Mouse (Mus musculus) liver, embryonic 16.5 days (tissue): ENCODE measurements around the gene Eif3j1. TPM values are rescaled to one million over a fixed set of nuclear protein-coding genes. Genes with fewer than 3 reads are reported as not detected.

Experiments
- ATAC-seq: fragments of 200-750 bp; cut with Nextera tagmentation; 2 replicates; pipeline ENCODE4 v1.8.0; 2017; ENCODE audit warnings: low read depth, mild to moderate bottlenecking, moderate number of reproducible peaks, moderate library complexity
- H3K27ac ChIP-seq: fragments of 300-500 bp; sonication (generic); 2 replicates; pipeline ENCODE4 v1.5.1; 2014; ENCODE audit warnings: mild to moderate bottlenecking, low read length
- H3K27me3 ChIP-seq: fragments of 300-500 bp; sonication (generic); 2 replicates; pipeline ENCODE4 v1.6.1; 2014; ENCODE audit warnings: low read depth, low read length, mixed read lengths; ENCODE audit not compliant: control insufficient read depth, insufficient read depth
- H3K36me3 ChIP-seq: fragments of 300-500 bp; sonication (generic); 2 replicates; pipeline ENCODE4 v1.6.1; 2014; ENCODE audit warnings: mild to moderate bottlenecking; ENCODE audit not compliant: control insufficient read depth, insufficient read depth
- H3K4me1 ChIP-seq: fragments of 300-500 bp; sonication (generic); 2 replicates; pipeline ENCODE4 v1.6.1; 2014; ENCODE audit warnings: low read depth, low read length, mixed read lengths; ENCODE audit not compliant: control insufficient read depth
- H3K4me2 ChIP-seq: fragments of 300-500 bp; sonication (generic); 2 replicates; pipeline ENCODE4 v1.6.1; 2014; ENCODE audit warnings: low read depth, low read length, mixed read lengths
- H3K4me3 ChIP-seq: fragments of 300-500 bp; sonication (generic); 2 replicates; pipeline ENCODE4 v1.5.1; 2014; ENCODE audit warnings: low read depth, mild to moderate bottlenecking, low read length
- H3K9ac ChIP-seq: fragments of 300-500 bp; sonication (generic); 2 replicates; pipeline ENCODE4 v1.6.1; 2014; ENCODE audit warnings: low read depth, low read length
- H3K9me3 ChIP-seq: fragments of 300-500 bp; sonication (generic); replicated peaks from 2 replicates; pipeline ENCODE4 v1.6.1; 2016; ENCODE audit warnings: low read length; ENCODE audit not compliant: control insufficient read depth
- WGBS: fragments of 180-500 bp; shearing (Covaris S2); extraction: QIAGEN DNeasy Blood & Tissue Kit; methylation state at CpG from one replicate; pipeline ENCODE4 v1.1.7; 2014; ENCODE audit not compliant: insufficient replicate concordance; 5-methylcytosine and 5-hydroxymethylcytosine counted together
- polyA plus RNA-seq: library from polyadenylated mRNA; unstranded; fragments of >200 nt; fragmentation: Nextera tagmentation; extraction: Ambion mirVana; gene quantifications from 2 replicates; pipeline ENCODE4 v1.2.1, GENCODE M21; 2015

Eif3j1 gene
- polyA plus RNA-seq, 1 experiment from 2014 or later, result 7.8 TPM

DNA sequence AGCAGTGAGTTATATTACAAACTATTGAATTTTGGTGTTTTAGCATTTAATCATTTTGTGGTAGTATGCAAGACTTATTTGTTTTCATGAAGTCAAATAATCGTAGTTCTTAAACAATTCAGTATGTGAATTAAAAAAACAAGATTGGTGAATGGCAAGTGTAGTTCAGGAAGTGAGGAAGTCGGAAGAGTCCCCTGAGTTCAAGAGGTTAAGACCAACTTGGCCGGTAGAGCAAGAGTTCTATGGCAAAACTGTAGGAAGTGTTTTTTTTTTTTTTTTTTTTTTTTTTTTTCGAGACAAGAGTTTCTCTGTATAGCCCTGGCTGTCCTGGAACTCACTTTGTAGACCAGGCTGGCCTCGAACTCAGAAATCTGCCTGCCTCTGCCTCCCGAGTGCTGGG, 3.6 kb downstream of the Eif3j1 start:
- Histone ChIP-seq H3K9ac (no peak overlapping the region), H3K9me3 (no peaks in the 10 kb centered on the region), H3K4me3 (no peak overlapping the region), H3K27ac (no peak overlapping the region), H3K4me1 (peaks cover 31% of the 10 kb centered on the region), H3K36me3 (peaks cover 7% of the 10 kb centered on the region), H3K4me2 (no peak overlapping the region), H3K27me3 (no peaks in the 10 kb centered on the region)
- no peak for ATAC-seq
- 65% methylated on average over 5 of the region's 6 CpGs for WGBS

DNA sequence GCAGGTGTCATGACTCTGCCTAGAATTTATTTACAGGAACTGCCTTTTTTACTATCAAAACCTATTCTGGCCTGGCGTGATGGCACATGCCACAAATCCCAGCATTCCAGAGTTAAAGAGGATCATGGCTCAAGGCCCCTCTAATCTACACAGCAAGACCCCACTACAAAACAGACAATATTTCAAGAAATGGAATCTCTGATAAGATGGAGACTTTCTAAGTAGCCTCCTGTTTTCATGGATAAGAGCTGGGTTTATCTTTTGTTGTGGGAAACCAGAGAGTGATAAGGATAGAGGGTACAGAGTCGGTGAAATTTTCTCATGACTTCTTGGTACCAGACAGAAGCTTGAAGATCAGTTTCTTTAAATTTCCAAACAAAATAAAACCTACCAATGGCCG, 7.7 kb downstream of the Eif3j1 start:
- Histone ChIP-seq H3K9me3 (no peaks in the 10 kb centered on the region), H3K4me1 (peaks cover 24% of the 10 kb centered on the region), H3K27me3 (no peaks in the 10 kb centered on the region), H3K4me3 (peak overlapping the region; percentile 15; the same call in 1 of the 2 replicates), H3K36me3 (peaks cover 16% of the 10 kb centered on the region), H3K27ac (peak overlapping the region; percentile 53), H3K4me2 (peak overlapping the region; percentile 22), H3K9ac (no peak overlapping the region)
- peak; percentile 82 for ATAC-seq
- 33% methylated on average over 3 of the region's 3 CpGs for WGBS

DNA sequence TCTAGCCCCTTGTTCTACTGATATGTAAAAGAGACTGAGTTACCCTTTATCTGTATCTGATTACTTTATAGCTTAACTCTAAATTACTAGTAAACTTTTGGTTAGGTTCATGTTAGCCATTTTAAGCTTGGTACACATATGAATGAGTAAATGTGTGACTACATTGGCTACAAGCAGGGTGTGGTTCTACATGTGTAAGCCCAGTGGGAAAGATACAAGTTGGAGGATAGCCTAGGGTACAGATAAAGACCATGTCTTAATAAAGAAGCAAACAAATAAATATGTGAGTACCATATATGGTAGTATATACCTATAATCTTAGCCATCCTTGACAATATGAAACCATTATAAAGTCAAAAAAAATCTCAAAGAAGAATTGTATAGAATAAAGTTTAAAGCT, 15.6 kb downstream of the Eif3j1 start:
- H3K4me2 ChIP-seq, result no peak overlapping the region
- H3K27ac ChIP-seq, result no peak overlapping the region
- no peaks in the 10 kb centered on the region; the same call in 1 of the 2 replicates for H3K4me1 ChIP-seq
- H3K36me3 ChIP-seq, result peaks cover 19% of the 10 kb centered on the region
- H3K4me3 ChIP-seq, result no peak overlapping the region
- no peaks in the 10 kb centered on the region for H3K27me3 ChIP-seq
- ATAC-seq, result peak; percentile 32; the same call in 1 of the 2 replicates
- H3K9ac ChIP-seq, result no peak overlapping the region
- H3K9me3 ChIP-seq, result no peaks in the 10 kb centered on the region

DNA sequence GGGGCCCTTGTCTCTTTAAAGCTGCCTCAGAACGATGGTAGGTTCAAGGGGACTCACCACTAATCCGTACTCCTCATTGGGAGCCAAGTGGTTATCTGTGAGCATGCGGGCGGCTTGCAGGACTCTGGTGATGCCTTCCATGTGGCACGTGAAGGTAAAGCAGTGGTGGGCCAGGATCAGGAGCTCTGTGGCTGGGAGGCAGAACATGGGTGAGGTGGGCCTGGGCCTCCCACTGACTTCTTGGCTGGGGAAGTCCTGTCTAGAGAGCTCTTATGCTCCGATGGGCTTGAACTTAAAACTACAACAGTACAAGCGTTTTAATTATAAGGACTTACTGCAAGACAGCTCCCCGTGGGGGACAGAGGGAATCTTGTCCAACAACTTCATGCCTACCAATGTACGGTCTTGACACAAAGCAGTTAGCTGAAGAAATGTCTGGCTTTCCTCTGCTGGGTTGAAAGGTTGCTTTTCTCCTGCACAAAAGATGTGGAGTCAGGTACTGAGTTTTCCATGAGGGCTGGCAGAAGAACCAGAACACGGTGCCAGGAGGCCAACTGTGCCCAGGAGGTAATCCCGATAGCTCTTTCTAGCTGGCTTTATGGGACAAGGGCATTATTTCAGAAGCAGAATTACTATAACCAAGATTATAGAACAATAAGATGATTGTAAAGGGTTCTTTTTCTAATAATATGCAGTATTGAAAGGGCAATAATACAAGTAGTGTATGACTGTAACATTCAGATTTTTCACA, 31.2 kb downstream of the Eif3j1 start:
- no peak overlapping the region for H3K4me3 ChIP-seq
- no peak overlapping the region for H3K4me2 ChIP-seq
- no peak for ATAC-seq
- H3K9me3 ChIP-seq, result no peaks in the 10 kb centered on the region
- no peaks in the 10 kb centered on the region for H3K27me3 ChIP-seq
- H3K9ac ChIP-seq, result no peak overlapping the region
- no peak overlapping the region for H3K27ac ChIP-seq
- WGBS, result 73% methylated on average over 11 of the region's 11 CpGs
- H3K4me1 ChIP-seq, result no peaks in the 10 kb centered on the region
- H3K36me3 ChIP-seq, result peaks cover 11% of the 10 kb centered on the region; the same call in 1 of the 2 replicates

DNA sequence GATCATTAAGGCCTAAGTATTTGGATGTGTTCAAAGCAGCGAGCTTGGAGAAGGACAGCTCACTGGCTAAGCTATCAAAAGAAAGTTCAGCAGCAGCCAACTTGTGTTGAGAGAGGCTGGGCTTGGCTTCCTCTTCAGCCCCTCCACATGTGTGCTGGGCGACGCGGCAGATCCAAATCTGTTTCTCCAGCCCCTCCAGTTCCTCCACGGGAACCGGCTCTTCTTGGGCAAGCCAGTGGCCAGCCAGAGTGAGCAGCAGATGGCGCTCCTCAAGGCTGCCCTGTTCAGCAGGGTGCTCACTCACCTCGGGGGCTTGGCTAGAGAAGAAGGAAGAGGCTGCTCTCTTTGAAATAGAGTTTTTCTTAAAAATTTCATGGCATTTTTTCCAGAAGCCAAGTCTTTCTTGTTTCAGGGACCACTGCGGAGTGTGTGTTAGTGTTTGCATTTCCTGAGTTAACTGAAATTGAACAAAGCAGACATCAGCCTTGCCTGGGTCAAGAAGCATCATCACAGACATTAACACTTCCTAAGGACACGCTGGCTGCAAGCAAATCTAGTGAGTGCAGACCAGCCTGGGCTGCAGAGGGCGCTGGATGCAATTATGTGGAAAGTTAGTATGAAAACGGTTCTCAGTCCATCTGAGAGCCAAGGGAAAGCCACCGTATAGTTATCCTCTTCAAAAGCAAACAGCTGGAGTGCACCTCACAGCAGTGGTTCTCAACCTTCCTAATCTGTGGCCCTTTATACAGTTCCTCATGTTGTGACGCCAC, 37.0 kb downstream of the Eif3j1 start:
- no peak overlapping the region for H3K4me2 ChIP-seq
- WGBS, result 45% methylated on average over 14 of the region's 14 CpGs
- no peak overlapping the region for H3K27ac ChIP-seq
- no peak overlapping the region for H3K4me3 ChIP-seq
- H3K4me1 ChIP-seq, result no peaks in the 10 kb centered on the region
- H3K27me3 ChIP-seq, result no peaks in the 10 kb centered on the region
- peaks cover 6% of the 10 kb centered on the region for H3K36me3 ChIP-seq
- no peaks in the 10 kb centered on the region for H3K9me3 ChIP-seq
- H3K9ac ChIP-seq, result no peak overlapping the region
- no peak for ATAC-seq

DNA sequence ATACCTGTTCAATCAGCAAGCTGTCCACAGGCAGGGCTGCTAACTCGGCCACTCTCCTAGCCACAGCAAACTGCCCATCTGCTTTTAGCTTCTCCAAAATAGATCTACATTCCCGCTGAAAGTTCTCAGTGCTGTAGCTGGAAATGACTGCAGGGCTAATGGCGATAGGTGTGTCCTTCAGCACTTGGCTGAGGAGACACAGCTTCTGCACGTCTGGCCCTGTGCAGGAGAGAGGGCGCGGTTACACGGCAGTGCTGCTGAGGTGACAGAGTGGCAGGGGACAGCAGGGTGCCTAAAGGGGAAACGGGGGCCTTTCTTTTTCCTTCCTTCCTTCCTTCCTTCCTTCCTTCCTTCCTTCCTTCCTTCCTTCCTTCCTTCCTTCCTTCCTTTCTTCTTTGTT, 37.9 kb downstream of the Eif3j1 start:
- H3K27me3 ChIP-seq, result no peaks in the 10 kb centered on the region
- H3K4me1 ChIP-seq, result no peaks in the 10 kb centered on the region
- H3K36me3 ChIP-seq, result peaks cover 6% of the 10 kb centered on the region
- no peak for ATAC-seq
- WGBS, result 57% methylated on average over 8 of the region's 8 CpGs
- no peak overlapping the region for H3K4me2 ChIP-seq
- no peak overlapping the region for H3K27ac ChIP-seq
- H3K9me3 ChIP-seq, result no peaks in the 10 kb centered on the region
- H3K9ac ChIP-seq, result no peak overlapping the region
- no peak overlapping the region for H3K4me3 ChIP-seq

DNA sequence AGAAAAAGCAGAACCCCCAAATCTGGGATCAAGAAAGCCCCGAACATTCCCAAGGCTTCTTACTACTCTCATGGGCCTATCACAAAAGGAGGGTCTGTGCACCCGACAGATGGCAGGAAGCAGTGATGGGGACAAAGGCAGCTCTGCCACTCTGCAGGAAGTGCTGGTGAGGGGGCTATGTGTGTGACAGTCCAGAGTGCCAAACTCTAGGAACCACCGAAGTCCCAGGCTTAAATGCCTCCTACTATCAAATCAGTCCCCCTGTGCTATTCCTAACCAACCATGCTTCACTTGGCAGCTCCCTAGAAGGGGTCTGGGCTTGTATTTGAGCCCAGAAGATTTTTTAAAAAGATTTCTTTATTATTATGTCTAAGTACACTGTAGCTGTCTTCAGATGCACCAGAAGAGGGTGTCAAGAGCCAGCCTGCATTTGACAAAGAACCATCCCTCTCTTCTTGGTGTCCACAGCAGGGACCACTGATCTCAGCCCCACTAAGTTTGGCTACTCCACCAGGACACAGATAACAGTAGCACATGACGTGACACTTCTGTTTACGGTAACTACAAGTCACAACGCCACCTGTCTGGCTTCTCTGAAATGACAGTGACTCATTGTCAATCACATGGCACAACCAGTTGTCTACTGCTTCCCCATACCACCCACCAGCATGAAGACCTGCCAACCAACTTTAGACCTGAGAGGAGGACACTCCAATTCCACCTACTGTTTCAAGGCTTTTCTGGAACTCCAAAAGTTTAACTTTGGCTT, 41.0 kb downstream of the Eif3j1 start:
- H3K36me3 ChIP-seq, result peaks cover 6% of the 10 kb centered on the region; the same call in 1 of the 2 replicates
- ATAC-seq, result no peak
- no peak overlapping the region for H3K9ac ChIP-seq

DNA sequence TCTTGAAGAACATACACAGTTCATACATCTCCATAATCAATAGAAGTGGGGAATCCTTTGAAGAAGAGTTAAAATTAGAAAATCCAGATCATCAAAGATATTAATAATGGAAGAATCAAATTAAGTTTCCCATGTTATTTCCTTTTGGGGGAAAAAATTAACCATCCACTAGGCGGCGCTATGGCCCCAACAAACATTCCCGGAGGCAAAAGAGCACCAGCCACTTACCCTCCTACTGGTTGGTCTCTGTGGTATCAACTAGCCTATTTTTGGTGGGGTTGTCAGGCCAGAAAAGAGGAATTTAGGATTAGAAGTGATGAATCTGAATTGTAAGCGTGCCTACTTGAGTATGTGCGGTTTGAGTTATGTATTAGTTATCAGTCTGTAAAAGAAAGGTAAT, 41.6 kb downstream of the Eif3j1 start:
- no peak for ATAC-seq
- WGBS, result 20% methylated on average over 5 of the region's 5 CpGs
- H3K4me2 ChIP-seq, result no peak overlapping the region

More for the DNA sequence above, 41.0 kb downstream of the Eif3j1 start:
- Histone ChIP-seq H3K4me3 (no peak overlapping the region), H3K27me3 (no peaks in the 10 kb centered on the region), H3K9me3 (no peaks in the 10 kb centered on the region), H3K4me1 (no peaks in the 10 kb centered on the region), H3K4me2 (no peak overlapping the region), H3K27ac (no peak overlapping the region)
- 71% methylated on average over 6 of the region's 6 CpGs for WGBS

More for the DNA sequence above, 41.6 kb downstream of the Eif3j1 start:
- peaks cover 4% of the 10 kb centered on the region for H3K36me3 ChIP-seq
- no peak overlapping the region for H3K9ac ChIP-seq
- H3K27me3 ChIP-seq, result no peaks in the 10 kb centered on the region
- no peak overlapping the region for H3K4me3 ChIP-seq
- no peaks in the 10 kb centered on the region for H3K9me3 ChIP-seq
- H3K4me1 ChIP-seq, result no peaks in the 10 kb centered on the region
- no peak overlapping the region for H3K27ac ChIP-seq
